Mouse (Mus musculus) hindbrain, embryonic 12.5 days (tissue): ENCODE measurements around the gene Spdef. TPM values are rescaled to one million over a fixed set of nuclear protein-coding genes. Genes with fewer than 3 reads are reported as not detected.

Source experiments
- ATAC-seq: fragments of 200-750 bp; cut with Nextera tagmentation; 2 replicates; pipeline ENCODE4 v1.8.0; 2017; ENCODE audit warnings: moderate TSS enrichment; ENCODE audit not compliant: low FRiP score
- H3K27ac ChIP-seq: fragments of 300-500 bp; sonication (generic); 2 replicates; pipeline ENCODE4 v1.5.1; 2016; ENCODE audit warnings: mild to moderate bottlenecking
- H3K27me3 ChIP-seq: fragments of 300-500 bp; sonication (generic); 2 replicates; pipeline ENCODE4 v1.6.1; 2016; ENCODE audit warnings: mild to moderate bottlenecking
- H3K36me3 ChIP-seq: fragments of 300-500 bp; sonication (generic); 2 replicates; pipeline ENCODE4 v1.6.1; 2016; ENCODE audit warnings: mild to moderate bottlenecking
- H3K4me1 ChIP-seq: fragments of 300-500 bp; sonication (generic); 2 replicates; pipeline ENCODE4 v1.6.1; 2016
- H3K4me2 ChIP-seq: fragments of 300-500 bp; sonication (generic); replicated peaks from 2 replicates; pipeline ENCODE4 v1.6.1; 2016; ENCODE audit warnings: mild to moderate bottlenecking
- H3K4me3 ChIP-seq: fragments of 300-500 bp; sonication (generic); 2 replicates; pipeline ENCODE4 v1.5.1; 2016; ENCODE audit warnings: mild to moderate bottlenecking
- H3K9ac ChIP-seq: fragments of 300-500 bp; sonication (generic); 2 replicates; pipeline ENCODE4 v1.6.1; 2016; ENCODE audit warnings: mild to moderate bottlenecking, moderate library complexity
- H3K9me3 ChIP-seq: fragments of 300-500 bp; sonication (generic); replicated peaks from 2 replicates; pipeline ENCODE4 v1.6.1; 2016; ENCODE audit warnings: mild to moderate bottlenecking
- WGBS: fragments of 180-500 bp; shearing (Covaris S2); methylation state at CpG from one replicate; pipeline ENCODE4 v1.1.7; 2016; 5-methylcytosine and 5-hydroxymethylcytosine counted together
- polyA plus RNA-seq: library from polyadenylated mRNA; unstranded; fragments of >200 nt; fragmentation: Nextera tagmentation; extraction: Ambion mirVana; gene quantifications from 2 replicates; pipeline ENCODE4 v1.2.1, GENCODE M21; 2016

The Spdef gene
- polyA plus RNA-seq, 1 experiment from 2014 or later, result 0.48 TPM

DNA sequence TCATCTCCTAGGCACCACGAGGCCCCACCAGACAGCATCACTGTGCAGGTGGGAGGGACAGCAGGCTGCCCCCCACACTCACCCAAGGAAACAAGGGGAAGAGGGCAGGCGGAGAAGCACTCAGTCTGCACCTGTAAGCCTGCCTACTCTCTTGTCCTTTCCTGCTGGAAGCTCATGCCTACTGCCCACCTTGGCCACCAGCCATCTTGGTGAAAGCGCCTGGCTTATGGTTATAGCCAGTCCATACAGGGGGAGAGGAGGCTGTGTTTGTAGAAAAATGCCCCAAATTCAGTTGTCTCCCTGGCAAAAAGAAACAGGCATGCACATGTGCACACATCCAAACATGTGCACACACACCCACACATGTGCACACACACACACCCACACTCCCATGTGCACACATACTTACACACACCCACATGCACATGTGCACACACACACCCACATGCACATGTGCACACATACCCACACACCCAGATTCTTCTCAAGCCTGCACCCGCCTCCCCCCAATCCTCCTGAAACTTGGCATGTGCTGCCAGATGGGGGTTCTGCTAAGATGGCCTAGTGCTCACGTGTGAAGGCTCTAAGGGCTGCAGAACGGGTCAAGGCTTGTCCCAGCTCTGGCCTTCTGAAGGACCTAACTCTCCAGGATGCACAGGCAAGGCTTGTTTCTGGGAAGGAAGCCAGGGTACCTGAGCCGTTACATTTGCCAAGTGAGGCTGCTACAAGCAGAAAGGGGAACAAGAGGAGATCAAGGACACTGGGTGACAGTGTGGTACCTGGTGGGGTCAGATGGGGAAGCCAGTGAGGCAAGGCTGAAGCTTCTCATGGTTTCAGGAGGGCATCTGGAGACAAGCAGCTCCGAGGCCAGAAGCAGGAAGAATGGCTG, 22.8 kb upstream of the Spdef start:
- no peak for ATAC-seq
- no peaks in the 10 kb centered on the region for H3K9me3 ChIP-seq
- H3K9ac ChIP-seq, result no peak overlapping the region
- peaks cover 15% of the 10 kb centered on the region for H3K4me1 ChIP-seq
- H3K27ac ChIP-seq, result no peak overlapping the region
- H3K4me2 ChIP-seq, result no peak overlapping the region
- 92% methylated on average over 8 of the region's 8 CpGs for WGBS
- peaks cover 6% of the 10 kb centered on the region; the same call in 1 of the 2 replicates for H3K36me3 ChIP-seq
- H3K4me3 ChIP-seq, result no peak overlapping the region
- H3K27me3 ChIP-seq, result no peaks in the 10 kb centered on the region

DNA sequence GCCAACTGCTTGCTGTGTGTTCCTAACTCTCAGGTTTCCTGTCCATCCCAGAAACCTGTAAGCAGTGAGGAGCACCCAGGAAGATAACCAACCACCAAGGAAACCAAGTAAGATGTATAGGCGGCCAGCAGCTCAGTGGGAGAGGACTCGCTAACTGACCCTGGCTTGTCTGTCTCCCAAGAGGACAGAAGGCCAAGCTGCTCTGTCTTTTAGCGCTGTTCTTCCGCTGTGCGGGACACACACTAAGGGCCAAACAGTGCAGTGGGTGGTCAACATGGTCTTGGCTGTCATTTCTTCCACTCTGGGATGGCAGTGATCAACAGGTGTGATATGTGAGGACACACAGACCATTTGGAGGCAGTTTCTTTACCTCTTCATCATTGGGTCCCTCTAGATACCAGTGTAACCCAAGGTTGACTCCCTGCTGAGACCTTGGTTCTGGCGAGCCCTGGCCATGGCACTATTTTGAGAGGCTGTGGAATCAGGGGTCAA, 21.7 kb upstream of the Spdef start:
- 90% methylated on average over 6 of the region's 6 CpGs for WGBS
- peaks cover 10% of the 10 kb centered on the region for H3K4me1 ChIP-seq
- H3K9me3 ChIP-seq, result no peaks in the 10 kb centered on the region
- peaks cover 6% of the 10 kb centered on the region; the same call in 1 of the 2 replicates for H3K36me3 ChIP-seq
- H3K4me3 ChIP-seq, result no peak overlapping the region
- H3K4me2 ChIP-seq, result no peak overlapping the region
- no peak overlapping the region for H3K9ac ChIP-seq
- H3K27ac ChIP-seq, result no peak overlapping the region
- ATAC-seq, result no peak
- H3K27me3 ChIP-seq, result no peaks in the 10 kb centered on the region

DNA sequence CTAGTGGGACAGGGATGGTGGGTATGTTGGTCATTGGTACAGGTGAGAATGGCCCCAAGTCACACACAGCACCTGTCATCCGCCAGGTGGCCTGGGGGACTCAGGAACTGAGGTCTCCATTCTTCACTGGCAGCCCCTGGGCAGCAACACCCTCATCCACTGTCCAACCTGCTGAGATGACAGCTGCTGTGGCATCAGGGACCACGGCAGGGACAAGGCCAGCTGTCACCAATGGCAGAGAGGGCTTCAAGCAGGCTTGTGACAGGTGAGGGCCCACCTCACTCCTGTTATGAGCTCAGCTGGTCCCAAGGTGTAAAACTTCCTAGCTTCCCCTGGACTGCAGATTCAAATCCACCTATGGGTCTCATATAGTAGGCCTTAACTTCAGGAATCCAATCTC, 19.4 kb upstream of the Spdef start:
- peaks cover 5% of the 10 kb centered on the region for H3K4me1 ChIP-seq
- no peak overlapping the region for H3K27ac ChIP-seq
- H3K27me3 ChIP-seq, result no peaks in the 10 kb centered on the region
- H3K9ac ChIP-seq, result no peak overlapping the region
- H3K4me2 ChIP-seq, result no peak overlapping the region
- 89% methylated on average over 2 of the region's 2 CpGs for WGBS
- no peaks in the 10 kb centered on the region for H3K9me3 ChIP-seq
- no peak for ATAC-seq
- H3K36me3 ChIP-seq, result peaks cover 6% of the 10 kb centered on the region; the same call in 1 of the 2 replicates
- H3K4me3 ChIP-seq, result no peak overlapping the region

DNA sequence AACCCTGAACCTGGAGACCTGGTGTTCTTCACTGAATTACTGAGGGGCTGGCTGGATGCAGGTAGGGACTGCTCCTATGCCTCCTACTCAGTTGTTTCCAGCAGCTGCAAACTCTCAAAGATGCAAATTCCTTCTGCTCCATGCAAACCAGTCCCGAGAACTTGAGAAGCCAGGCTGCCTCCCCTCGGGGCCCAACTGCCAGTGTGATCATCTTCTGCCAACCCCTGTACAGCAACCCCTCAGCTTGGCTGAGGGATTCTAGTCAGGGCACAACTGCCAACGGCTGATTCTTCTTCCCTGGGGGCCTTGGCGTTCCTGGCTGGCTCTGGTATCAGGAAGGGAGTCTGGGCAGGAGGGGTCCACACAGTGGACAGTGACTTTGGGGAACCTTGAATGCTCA, 17.7 kb upstream of the Spdef start:
- Histone ChIP-seq H3K9ac (no peak overlapping the region), H3K27me3 (no peaks in the 10 kb centered on the region), H3K4me1 (peaks cover 5% of the 10 kb centered on the region), H3K4me2 (no peak overlapping the region), H3K27ac (no peak overlapping the region), H3K4me3 (no peak overlapping the region), H3K36me3 (peaks cover 6% of the 10 kb centered on the region; the same call in 1 of the 2 replicates), H3K9me3 (no peaks in the 10 kb centered on the region)
- 58% methylated on average over 4 of the region's 4 CpGs for WGBS
- ATAC-seq, result no peak

DNA sequence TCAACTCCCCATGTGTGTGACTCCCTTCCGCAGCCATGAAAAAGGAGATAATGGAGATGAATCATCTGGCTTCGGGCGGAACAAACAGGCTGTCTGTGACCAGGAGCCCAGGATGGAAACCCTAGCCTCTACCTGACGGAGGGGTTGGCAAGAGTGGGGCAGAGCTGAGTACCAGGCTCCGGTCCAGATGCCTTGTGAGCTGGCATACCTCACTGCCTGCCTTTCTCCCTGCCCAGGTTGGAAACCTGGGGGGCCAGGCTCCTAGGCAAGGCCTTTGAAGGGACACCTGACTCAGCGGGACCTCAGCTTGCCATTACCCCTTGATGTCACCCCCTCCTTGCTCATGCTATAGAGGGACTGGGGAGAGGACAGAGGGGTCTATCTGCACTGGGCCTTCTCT, 12.2 kb upstream of the Spdef start:
- no peak overlapping the region for H3K4me3 ChIP-seq
- ATAC-seq, result no peak

DNA sequence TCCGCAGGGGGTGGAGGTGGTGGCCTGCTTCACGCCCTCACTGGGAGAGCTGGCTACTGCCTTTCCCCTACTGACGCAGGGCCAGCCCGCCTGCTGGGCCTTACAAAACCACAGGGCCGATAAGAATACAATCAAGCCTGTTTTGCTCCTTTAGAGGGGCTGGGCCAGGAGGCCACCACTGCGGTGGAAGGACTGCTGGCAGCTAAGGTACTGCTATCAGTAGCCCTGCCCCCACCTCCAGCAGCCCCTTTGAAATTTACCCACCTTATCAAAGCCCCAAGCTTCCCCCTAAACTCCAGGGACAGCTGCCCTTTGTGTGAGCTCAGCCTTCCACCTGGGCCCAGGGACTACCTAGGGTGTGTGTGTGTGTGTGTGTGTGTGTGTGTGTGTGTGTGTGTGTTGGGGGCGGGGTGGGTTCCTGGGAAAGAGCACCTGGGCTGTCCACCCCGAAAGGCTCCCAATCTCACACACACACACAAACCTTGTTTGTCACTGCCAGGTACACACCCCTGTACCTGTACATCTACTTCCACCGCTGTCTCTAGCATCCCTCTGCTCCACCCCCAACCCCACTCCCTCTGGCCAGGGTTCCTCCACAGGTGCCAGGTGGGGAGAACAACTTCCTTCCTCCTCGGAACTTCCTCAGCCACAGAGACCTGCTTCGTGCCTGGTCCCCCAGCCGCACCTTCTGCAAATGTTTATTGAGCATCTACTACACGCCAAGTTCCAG, 5.8 kb upstream of the Spdef start:
- H3K36me3 ChIP-seq, result no peaks in the 10 kb centered on the region
- ATAC-seq, result no peak
- 22% methylated on average over 11 of the region's 13 CpGs for WGBS
- H3K4me1 ChIP-seq, result peaks cover 5% of the 10 kb centered on the region
- no peaks in the 10 kb centered on the region for H3K27me3 ChIP-seq
- no peak overlapping the region for H3K4me3 ChIP-seq
- H3K9ac ChIP-seq, result peak overlapping the region; percentile 32; the same call in 1 of the 2 replicates
- H3K9me3 ChIP-seq, result no peaks in the 10 kb centered on the region
- no peak overlapping the region for H3K4me2 ChIP-seq
- H3K27ac ChIP-seq, result no peak overlapping the region

More for the DNA sequence above, 12.2 kb upstream of the Spdef start:
- Histone ChIP-seq H3K4me2 (no peak overlapping the region), H3K27me3 (no peaks in the 10 kb centered on the region), H3K4me1 (no peaks in the 10 kb centered on the region), H3K36me3 (no peaks in the 10 kb centered on the region), H3K9ac (no peak overlapping the region), H3K27ac (no peak overlapping the region), H3K9me3 (no peaks in the 10 kb centered on the region)
- 88% methylated on average over 6 of the region's 6 CpGs for WGBS

DNA sequence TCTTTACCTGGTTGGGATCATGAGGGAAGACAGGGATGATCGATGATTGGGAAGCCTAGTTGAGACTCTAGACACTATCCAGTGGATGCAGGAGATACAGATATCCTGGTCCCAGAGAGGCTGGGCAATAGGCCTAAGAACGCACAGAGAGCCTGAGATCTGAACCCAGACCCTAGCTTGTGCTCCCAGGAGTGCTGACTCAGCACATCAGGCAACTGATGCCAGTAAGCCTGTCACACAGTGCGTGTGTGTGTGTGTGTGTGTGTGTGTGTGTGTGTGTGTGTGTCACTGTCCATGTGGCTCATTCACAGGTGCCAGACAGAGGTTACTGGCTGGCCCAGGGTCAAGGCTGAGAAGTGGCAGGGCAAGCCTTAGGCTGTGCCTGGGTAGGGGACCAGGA, 3.9 kb upstream of the Spdef start:
- WGBS, result 88% methylated on average over 3 of the region's 3 CpGs
- H3K4me1 ChIP-seq, result peaks cover 5% of the 10 kb centered on the region

DNA sequence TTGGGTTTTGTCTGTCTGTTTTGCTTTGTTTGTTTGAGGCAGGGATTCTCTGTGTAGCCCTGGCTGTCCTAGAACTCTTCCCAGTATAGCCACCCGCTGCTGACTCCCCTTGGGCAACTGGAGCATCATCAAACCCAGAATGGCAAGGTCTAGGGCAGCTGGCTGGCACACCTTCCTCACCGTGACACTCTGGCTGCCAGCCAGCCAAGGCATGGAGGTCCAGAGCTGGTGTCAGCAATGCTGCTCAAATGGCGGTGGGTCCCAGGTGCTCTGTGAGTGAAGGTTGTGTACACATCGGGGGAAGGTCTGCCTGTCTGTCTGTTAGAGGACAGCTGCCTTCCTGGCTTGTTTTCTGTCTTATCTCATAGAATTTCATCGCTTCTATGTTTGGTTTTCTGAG, 3.4 kb upstream of the Spdef start:
- Histone ChIP-seq H3K27me3 (no peaks in the 10 kb centered on the region), H3K4me2 (no peak overlapping the region), H3K27ac (no peak overlapping the region), H3K36me3 (no peaks in the 10 kb centered on the region), H3K9me3 (no peaks in the 10 kb centered on the region), H3K9ac (no peak overlapping the region), H3K4me1 (peaks cover 5% of the 10 kb centered on the region), H3K4me3 (no peak overlapping the region)
- ATAC-seq, result no peak
- WGBS, result 83% methylated on average over 5 of the region's 5 CpGs

More for the DNA sequence above, 3.9 kb upstream of the Spdef start:
- H3K27ac ChIP-seq, result no peak overlapping the region
- no peak overlapping the region for H3K4me2 ChIP-seq
- H3K36me3 ChIP-seq, result no peaks in the 10 kb centered on the region
- H3K9me3 ChIP-seq, result no peaks in the 10 kb centered on the region
- H3K9ac ChIP-seq, result no peak overlapping the region
- H3K27me3 ChIP-seq, result no peaks in the 10 kb centered on the region
- ATAC-seq, result no peak
- H3K4me3 ChIP-seq, result no peak overlapping the region

DNA sequence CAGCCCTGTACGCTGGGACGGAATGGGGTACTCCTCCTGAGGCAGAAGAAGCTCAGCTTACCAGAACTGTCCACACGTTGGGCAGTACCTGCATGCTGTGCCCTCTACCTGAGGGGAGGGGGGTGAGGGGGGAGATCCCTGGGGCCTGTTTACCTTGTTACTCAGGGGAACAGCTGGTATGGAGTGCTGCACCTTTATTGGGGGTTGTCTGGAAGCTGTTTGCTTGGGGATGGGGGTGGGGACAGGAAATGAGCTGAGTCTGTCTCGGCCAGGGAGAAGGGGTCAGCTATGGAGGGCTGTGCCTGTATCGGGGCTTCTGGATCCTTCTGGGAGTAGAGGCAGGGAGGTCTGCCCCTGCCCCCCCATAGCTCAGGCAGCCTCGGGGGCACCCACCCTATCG, 2.2 kb downstream of the Spdef start:
- H3K27ac ChIP-seq, result no peak overlapping the region
- peaks cover 12% of the 10 kb centered on the region for H3K4me1 ChIP-seq
- H3K9ac ChIP-seq, result no peak overlapping the region
- H3K4me3 ChIP-seq, result no peak overlapping the region
- ATAC-seq, result no peak
- no peaks in the 10 kb centered on the region for H3K36me3 ChIP-seq
- H3K4me2 ChIP-seq, result no peak overlapping the region
- H3K9me3 ChIP-seq, result no peaks in the 10 kb centered on the region
- peaks cover 3% of the 10 kb centered on the region; the same call in 1 of the 2 replicates for H3K27me3 ChIP-seq
- 53% methylated on average over 7 of the region's 7 CpGs for WGBS

DNA sequence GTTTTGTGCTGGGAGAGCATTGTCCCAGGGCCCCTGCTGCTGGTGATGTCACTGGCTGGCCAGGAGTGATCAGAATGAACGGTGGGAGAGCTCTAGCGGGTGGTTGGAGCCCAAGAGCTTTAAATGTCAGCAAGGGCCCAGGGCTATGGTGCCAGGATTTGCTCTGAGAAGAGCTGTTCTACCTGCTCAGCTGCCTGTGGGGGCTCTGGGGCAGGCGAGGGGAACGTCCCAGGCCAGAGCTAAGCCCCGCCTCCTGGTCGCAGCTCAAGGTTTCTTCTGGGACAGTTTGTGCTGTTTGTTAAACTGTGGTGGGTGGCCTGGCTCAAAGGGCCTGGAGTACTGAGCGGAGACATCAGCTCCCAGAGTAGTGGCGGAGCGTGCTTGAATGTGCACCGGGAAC, 3.3 kb downstream of the Spdef start:
- Histone ChIP-seq H3K4me3 (no peak overlapping the region), H3K9me3 (no peaks in the 10 kb centered on the region), H3K27ac (no peak overlapping the region), H3K4me1 (peaks cover 12% of the 10 kb centered on the region), H3K9ac (no peak overlapping the region), H3K27me3 (peaks cover 5% of the 10 kb centered on the region), H3K4me2 (peak overlapping the region; percentile 14), H3K36me3 (no peaks in the 10 kb centered on the region)
- 0 out of 2 replicates have a peak, but pooled peaks have one; percentile 15 for ATAC-seq
- WGBS, result 18% methylated on average over 10 of the region's 10 CpGs

DNA sequence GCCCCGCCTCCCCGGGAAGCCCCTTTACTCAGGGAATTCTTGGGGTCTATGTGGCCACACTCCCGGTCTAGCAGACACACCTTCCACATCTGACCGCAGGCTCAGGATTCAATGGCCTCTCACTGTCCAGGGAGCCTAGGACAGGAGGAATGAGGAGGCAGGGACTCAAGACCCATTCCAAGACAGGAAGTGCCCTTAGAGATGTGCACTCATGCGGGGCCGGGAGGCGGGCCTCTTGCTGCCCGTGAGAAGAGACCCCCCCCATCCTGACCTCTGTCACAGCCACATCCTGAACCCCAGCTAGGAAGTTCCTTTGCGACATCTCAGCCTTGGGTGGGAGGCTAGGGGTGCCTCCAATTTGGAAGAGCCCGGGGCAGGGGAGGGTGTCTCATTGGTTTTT, 3.7 kb downstream of the Spdef start:
- no peak for ATAC-seq
- peaks cover 12% of the 10 kb centered on the region for H3K4me1 ChIP-seq
- peak overlapping the region; percentile 14 for H3K4me2 ChIP-seq
- no peak overlapping the region for H3K4me3 ChIP-seq
- no peak overlapping the region for H3K9ac ChIP-seq
- WGBS, result 34% methylated on average over 10 of the region's 10 CpGs
- H3K27ac ChIP-seq, result no peak overlapping the region
- peaks cover 5% of the 10 kb centered on the region for H3K27me3 ChIP-seq
- no peaks in the 10 kb centered on the region for H3K36me3 ChIP-seq
- H3K9me3 ChIP-seq, result no peaks in the 10 kb centered on the region

DNA sequence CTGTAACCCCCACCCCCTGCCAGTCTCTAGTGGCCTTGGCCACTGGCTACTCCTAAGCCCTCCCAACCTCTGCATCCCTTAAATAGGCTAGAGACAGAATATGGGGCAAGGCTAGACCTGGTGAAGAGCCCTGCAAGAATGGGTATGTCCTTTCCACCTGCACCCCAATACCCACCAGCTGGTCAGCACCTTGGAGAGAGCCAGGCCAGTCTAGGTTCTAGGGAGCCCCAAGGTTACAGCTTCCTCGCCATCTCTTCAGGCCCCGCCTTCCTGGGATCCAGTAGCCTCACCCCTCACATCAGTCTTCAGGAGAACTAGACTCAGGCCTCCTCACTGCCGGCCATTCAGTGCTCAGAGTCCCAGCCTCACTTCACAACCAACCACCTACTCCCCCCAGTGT, 4.4 kb downstream of the Spdef start:
- H3K4me3 ChIP-seq, result no peak overlapping the region
- no peak overlapping the region for H3K27ac ChIP-seq
- no peaks in the 10 kb centered on the region for H3K9me3 ChIP-seq
- WGBS, result 27% methylated on average over 3 of the region's 3 CpGs
- no peak overlapping the region for H3K9ac ChIP-seq
- H3K27me3 ChIP-seq, result peaks cover 5% of the 10 kb centered on the region
- ATAC-seq, result no peak
- H3K36me3 ChIP-seq, result no peaks in the 10 kb centered on the region
- no peak overlapping the region for H3K4me2 ChIP-seq
- peaks cover 12% of the 10 kb centered on the region for H3K4me1 ChIP-seq
